Mouse (Mus musculus) adrenal gland, postnatal 4 days (tissue): Measurements from ENCODE around the gene Ms4a1. TPM values are rescaled to one million over a fixed set of nuclear protein-coding genes. Genes with fewer than 3 reads are reported as not detected.

ENCODE experiments used
- total RNA-seq, 2 experiments: library from RNA; stranded (reverse); gene quantifications; 2 replicates each; pipeline ENCODE4 v1.2.3; 2021

Gene Ms4a1
- total RNA-seq, 2 experiments from 2014 or later: 0.50 to 1.2 TPM

Other genes starting within 250 kb of the Ms4a1 start
- not detected for gene Ms4a18, start 248.2 kb downstream of the Ms4a1 start, total RNA-seq
- gene Ms4a8a, start 185.1 kb downstream of the Ms4a1 start, total RNA-seq: 1 to 10 TPM; 1.1 to 1.5 TPM
- not detected for gene 1700017D01Rik, start 135.4 kb downstream of the Ms4a1 start, total RNA-seq
- not detected for gene 1700025F22Rik, start 100.9 kb downstream of the Ms4a1 start, total RNA-seq
- gene Ms4a13, start 69.5 kb downstream of the Ms4a1 start, total RNA-seq: not detected
- not detected for gene Ms4a12, start 33.8 kb downstream of the Ms4a1 start, total RNA-seq
- not detected for gene Ms4a5, start 17.6 kb upstream of the Ms4a1 start, total RNA-seq
- gene Ms4a14, start 48.2 kb upstream of the Ms4a1 start, total RNA-seq: under 1 TPM; 0.08 to 0.11 TPM
- 1 to 10 TPM; 2.3 to 3.1 TPM for gene Ms4a7, start 69.9 kb upstream of the Ms4a1 start, total RNA-seq
- 1 to 10 TPM; 5.4 to 6.5 TPM for gene Ms4a4a, start 109.3 kb upstream of the Ms4a1 start, total RNA-seq
- not detected for gene Ms4a4c, start 138.5 kb upstream of the Ms4a1 start, total RNA-seq
- gene Ms4a4b, start 177.3 kb upstream of the Ms4a1 start, total RNA-seq: 1 to 10 TPM in 1 of 2 experiments, under 1 TPM in 1; 0.71 to 1.6 TPM
- 10 to 100 TPM; 10.2 to 10.3 TPM for gene Ms4a6c, start 203.1 kb upstream of the Ms4a1 start, total RNA-seq
- gene Gm8369, start 219.7 kb upstream of the Ms4a1 start, total RNA-seq: not detected